Mouse (Mus musculus) kidney, adult 2 months (tissue): ENCODE measurements around the gene Polk. TPM values are rescaled to one million over a fixed set of nuclear protein-coding genes. Genes with fewer than 3 reads are reported as not detected.

Experiments used
- DNase-seq: peaks from one replicate; pipeline ENCODE4 v3.0.0; 2021
- H3K27ac ChIP-seq: fragments of 200-500 bp; 2 replicates; pipeline ENCODE4 v1.5.1; 2012; ENCODE audit warnings: low read depth, low read length, control low read depth, inconsistent platforms; ENCODE audit not compliant: insufficient read depth
- H3K27me3 ChIP-seq: fragments of 200-500 bp; replicated peaks from 2 replicates; pipeline ENCODE4 v1.6.1; 2012; ENCODE audit warnings: mild to moderate bottlenecking, moderate library complexity, low read length, inconsistent platforms; ENCODE audit not compliant: control insufficient read depth, insufficient read depth
- H3K36me3 ChIP-seq: fragments of 200-500 bp; 2 replicates; pipeline ENCODE4 v1.6.1; 2012; ENCODE audit warnings: mild to moderate bottlenecking, moderate library complexity, low read length, inconsistent platforms; ENCODE audit not compliant: control insufficient read depth, insufficient read depth
- H3K4me1 ChIP-seq: fragments of 200-500 bp; 2 replicates; pipeline ENCODE4 v1.6.1; 2011; ENCODE audit warnings: low read length; ENCODE audit not compliant: control insufficient read depth, insufficient read depth
- H3K4me3 ChIP-seq: fragments of 200-500 bp; 2 replicates; pipeline ENCODE4 v1.5.1; 2011; ENCODE audit warnings: mild to moderate bottlenecking, low read depth, low read length, control low read depth; ENCODE audit not compliant: insufficient read depth
- CTCF ChIP-seq: fragments of 200-500 bp; conservative IDR thresholded peaks from 2 replicates; pipeline ENCODE4 v1.5.1; 2011; ENCODE audit warnings: low read depth, mild to moderate bottlenecking, control low read depth, low read length, moderate library complexity, mixed read lengths; ENCODE audit not compliant: insufficient read depth, insufficient read length
- POLR2A ChIP-seq: fragments of 200-500 bp; IDR thresholded peaks from one replicate; pipeline ENCODE4 v1.6.1; 2011; ENCODE audit warnings: low read depth, low read length, control low read depth
- WGBS: fragments of 180-500 bp; shearing (Covaris S2); methylation state at CpG from one replicate; pipeline ENCODE4 v1.1.7; 2018; 5-methylcytosine and 5-hydroxymethylcytosine counted together
- polyA plus RNA-seq: library from polyadenylated mRNA; depleted of rRNA; stranded (reverse); fragments of >200 nt; gene quantifications from 2 replicates; pipeline ENCODE4 v1.2.3, GENCODE M21; 2012

Polk gene
- polyA plus RNA-seq, 1 experiment = 1.9 TPM

DNA sequence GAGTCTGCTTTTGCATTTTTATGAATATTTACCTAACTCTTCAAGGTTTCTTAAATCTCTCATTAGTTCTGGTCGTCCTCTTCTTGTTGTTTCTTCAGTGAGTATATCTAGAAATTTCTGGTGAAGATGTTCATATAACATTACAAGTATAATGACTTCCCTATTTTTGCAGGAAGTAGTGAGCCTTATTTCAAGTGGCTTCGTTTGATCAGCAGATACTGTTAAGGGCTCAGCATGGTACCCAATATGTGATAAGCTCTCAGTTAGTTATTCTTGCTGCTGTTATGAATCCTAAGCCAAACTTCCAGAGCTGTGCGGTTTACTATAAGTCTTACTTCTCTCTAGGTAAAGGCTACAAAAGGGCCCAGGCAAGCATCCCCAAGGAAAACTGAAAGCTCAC is 12.8 kb downstream of the Polk start:
- no peak for DNase-seq
- TF ChIP-seq CTCF = no peak
- TF ChIP-seq POLR2A = no peak
- Histone ChIP-seq H3K27me3 (no peaks in the 10 kb centered on the region), H3K36me3 (no peaks in the 10 kb centered on the region), H3K4me1 (peaks cover 5% of the 10 kb centered on the region; the same call in 1 of the 2 replicates), H3K4me3 (no peak overlapping the region), H3K27ac (no peak overlapping the region)
- WGBS = 95% methylated on average over 3 of the region's 3 CpGs

- no peak overlapping the region for H3K4me3 ChIP-seq
- DNase-seq = peak; percentile 70
- no peak overlapping the region for H3K27ac ChIP-seq
- peaks cover 5% of the 10 kb centered on the region; the same call in 1 of the 2 replicates for H3K4me1 ChIP-seq
- TF ChIP-seq CTCF (no peak), POLR2A (no peak)
- WGBS = 47% methylated on average over 3 of the region's 3 CpGs
- no peaks in the 10 kb centered on the region for H3K27me3 ChIP-seq
- no peaks in the 10 kb centered on the region for H3K36me3 ChIP-seq
These were observed 13.6 kb downstream of the Polk start for GRCm38 (mm10) chr13:96528776-96529175.

- no peak for DNase-seq
- H3K36me3 ChIP-seq = no peaks in the 10 kb centered on the region
- H3K27ac ChIP-seq = no peak overlapping the region
- peaks cover 5% of the 10 kb centered on the region; the same call in 1 of the 2 replicates for H3K4me1 ChIP-seq
- TF ChIP-seq POLR2A = no peak
- TF ChIP-seq CTCF = no peak
- H3K27me3 ChIP-seq = no peaks in the 10 kb centered on the region
- no peak overlapping the region for H3K4me3 ChIP-seq
- WGBS = 86% methylated on average over 11 of the region's 11 CpGs
These were observed 14.5 kb downstream of the Polk start for GRCm38 (mm10) chr13:96527856-96528255.

GRCm38 (mm10) chr13:96527022-96527421 is 15.4 kb downstream of the Polk start:
- no peak for TF ChIP-seq POLR2A
- TF ChIP-seq CTCF = no peak
- Histone ChIP-seq H3K27ac (no peak overlapping the region), H3K4me3 (no peak overlapping the region), H3K27me3 (no peaks in the 10 kb centered on the region), H3K4me1 (peaks cover 3% of the 10 kb centered on the region; the same call in 1 of the 2 replicates), H3K36me3 (no peaks in the 10 kb centered on the region)
- no peak for DNase-seq
- 95% methylated on average over 3 of the region's 3 CpGs for WGBS

DNA sequence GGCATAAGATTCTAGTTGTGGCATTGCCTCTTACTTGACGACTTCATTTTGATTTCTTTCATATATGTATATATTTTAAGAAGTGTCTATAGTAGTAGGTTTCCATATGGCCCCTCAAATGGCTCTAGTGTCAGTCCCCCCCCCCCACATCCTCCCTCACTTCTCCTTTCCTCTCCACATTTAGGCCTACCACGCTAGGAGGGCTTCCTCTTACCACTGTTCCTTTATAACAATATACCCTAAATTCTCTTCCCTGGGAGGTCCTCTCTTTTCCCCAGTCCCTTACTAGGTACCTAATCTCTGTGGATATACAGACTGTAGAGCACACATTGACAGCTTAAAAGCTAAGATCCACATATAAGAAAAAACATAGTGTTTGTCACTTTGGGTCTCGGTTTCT is 21.1 kb downstream of the Polk start:
- no peak overlapping the region for H3K4me3 ChIP-seq
- no peak for DNase-seq
- no peaks in the 10 kb centered on the region for H3K4me1 ChIP-seq
- no peaks in the 10 kb centered on the region for H3K27me3 ChIP-seq
- TF ChIP-seq POLR2A (no peak), CTCF (no peak)
- no peak overlapping the region for H3K27ac ChIP-seq
- WGBS = 93% methylated on average over 3 of the region's 3 CpGs
- H3K36me3 ChIP-seq = no peaks in the 10 kb centered on the region

- WGBS = 87% methylated on average over 2 of the region's 2 CpGs
These were observed 25.0 kb downstream of the Polk start for GRCm38 (mm10) chr13:96517335-96517734.

DNA sequence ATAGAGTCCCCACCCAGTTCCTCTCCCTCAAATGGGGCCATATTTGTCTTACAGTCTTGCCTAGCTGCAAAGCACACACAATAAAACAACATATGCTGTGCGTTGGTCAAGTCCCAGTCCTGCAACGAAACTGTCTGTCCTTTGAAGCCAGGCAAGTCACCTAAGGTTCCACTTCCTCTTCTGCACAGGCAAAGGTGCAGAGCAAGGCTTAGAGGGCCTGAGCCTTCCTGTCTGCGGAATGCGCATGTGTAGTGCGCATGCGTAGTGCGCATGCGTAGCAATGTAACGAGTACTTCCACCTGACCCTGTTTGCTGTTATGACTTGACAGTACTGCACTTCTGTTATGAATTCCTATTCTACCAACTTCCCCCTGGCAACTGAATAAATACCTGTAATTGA is 26.1 kb downstream of the Polk start:
- Histone ChIP-seq H3K27me3 (no peaks in the 10 kb centered on the region), H3K27ac (no peak overlapping the region), H3K36me3 (no peaks in the 10 kb centered on the region), H3K4me1 (no peaks in the 10 kb centered on the region), H3K4me3 (no peak overlapping the region)
- 90% methylated on average over 9 of the region's 9 CpGs for WGBS
- no peak for TF ChIP-seq POLR2A
- TF ChIP-seq CTCF = no peak
- DNase-seq = no peak

More at GRCm38 (mm10) chr13:96517335-96517734, 25.0 kb downstream of the Polk start:
- H3K4me1 ChIP-seq = no peaks in the 10 kb centered on the region
- H3K27ac ChIP-seq = no peak overlapping the region
- no peak overlapping the region for H3K4me3 ChIP-seq
- TF ChIP-seq CTCF = no peak
- TF ChIP-seq POLR2A = no peak
- H3K36me3 ChIP-seq = no peaks in the 10 kb centered on the region
- no peak for DNase-seq
- no peaks in the 10 kb centered on the region for H3K27me3 ChIP-seq

DNA sequence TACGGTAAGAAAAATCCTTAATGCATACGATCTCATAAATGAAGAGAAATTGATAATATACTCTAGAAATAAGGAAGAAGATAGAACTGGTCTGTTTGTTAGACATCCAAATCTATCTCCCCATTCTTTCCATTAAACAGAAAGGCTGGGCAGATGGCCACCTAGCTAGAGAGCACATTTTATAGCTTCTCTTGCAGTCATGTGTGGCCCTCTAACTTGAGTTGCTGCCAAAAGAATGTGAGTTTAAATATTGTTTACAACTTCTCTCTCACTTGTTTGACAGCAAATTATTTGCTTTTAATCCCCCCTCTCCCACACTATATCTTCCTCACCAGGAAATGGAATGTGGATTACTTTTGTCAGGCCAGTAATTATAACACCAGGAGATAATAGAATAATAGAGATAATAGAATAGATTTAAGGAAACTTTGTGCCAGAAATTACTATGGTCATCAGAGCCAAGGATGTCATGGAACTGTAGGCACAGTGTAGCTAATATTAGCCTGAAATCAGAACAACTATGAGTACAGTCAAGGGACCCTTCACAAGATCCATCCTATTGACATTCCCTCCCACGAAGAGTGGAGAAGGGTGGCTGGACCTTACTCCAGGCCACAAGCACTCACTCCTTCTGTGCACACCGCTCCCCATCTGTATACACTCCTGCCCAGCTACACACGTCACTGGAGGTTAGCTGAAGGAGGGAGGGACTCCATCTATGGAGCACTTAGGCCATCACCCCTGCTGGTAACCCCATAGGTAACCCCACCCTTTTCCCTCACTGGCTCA is 28.0 kb downstream of the Polk start:
- DNase-seq = no peak
- WGBS = 83% methylated on average over 5 of the region's 5 CpGs

More for the DNA sequence above, 28.0 kb downstream of the Polk start:
- H3K4me1 ChIP-seq = no peaks in the 10 kb centered on the region
- H3K4me3 ChIP-seq = no peak overlapping the region
- no peaks in the 10 kb centered on the region for H3K27me3 ChIP-seq
- TF ChIP-seq CTCF = no peak
- no peak for TF ChIP-seq POLR2A
- no peak overlapping the region for H3K27ac ChIP-seq
- H3K36me3 ChIP-seq = no peaks in the 10 kb centered on the region
